In the genomic region with DNA sequence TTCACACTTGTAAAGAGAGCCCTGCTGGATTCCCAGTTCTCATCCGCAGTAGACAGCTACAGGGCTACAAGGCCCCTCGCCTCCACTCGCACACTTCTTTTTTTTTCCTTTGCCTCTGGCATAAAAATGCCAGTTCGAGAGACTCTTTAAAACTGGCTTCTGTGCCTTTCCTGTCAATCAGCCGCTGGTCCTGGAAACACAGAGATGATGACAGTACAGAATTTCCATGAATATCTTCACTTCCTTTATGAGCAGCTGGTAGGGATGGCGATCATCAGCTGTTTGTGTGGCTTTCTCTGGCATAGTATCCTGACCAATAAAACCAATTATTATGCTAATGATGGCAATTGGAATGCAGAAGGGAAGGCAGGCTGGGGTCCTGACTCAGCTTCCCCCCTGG, we compare ENCODE assay signal across 27 mouse cellular contexts.
DNase-seq lines count a peak whose midpoint lies in the region; ATAC-seq and TF ChIP-seq lines count a peak whose summit lies in the region.
"Had no signal": no experiment of that assay in that cellular context is flagged by ENCODE, and none has a peak within 500 bp of the region (broad histone marks: within the 10 kb centered on the region; RNA-seq: fewer than 3 reads in every experiment).

No protein-coding gene starts in this region.

- H3K27ac ChIP-seq in hindbrain, embryonic 12.5 days = no peak overlapping the region
- no peak overlapping the region for H3K27ac ChIP-seq in hindbrain, postnatal 0 days
- H3K27ac ChIP-seq in kidney, embryonic 16.5 days (ENCODE audit: low read length) = no peak overlapping the region
- H3K27ac ChIP-seq: embryonic facial prominence, embryonic 12.5 days; heart, embryonic 15.5 days; limb, embryonic 10.5 days; limb, embryonic 15.5 days; liver, embryonic 13.5 days; midbrain, embryonic 13.5 days had no signal

- H3K9ac ChIP-seq in hindbrain, embryonic 12.5 days = no peak overlapping the region
- H3K9ac ChIP-seq in hindbrain, postnatal 0 days (replicated peaks; ENCODE audit: low read length) = no peak overlapping the region
- no peak overlapping the region for H3K9ac ChIP-seq in kidney, embryonic 16.5 days (replicated peaks; ENCODE audit: low read length)
- H3K9ac ChIP-seq: embryonic facial prominence, embryonic 12.5 days; heart, embryonic 15.5 days; limb, embryonic 15.5 days; liver, embryonic 13.5 days; midbrain, embryonic 13.5 days had no signal

- H3K4me3 ChIP-seq in hindbrain, embryonic 12.5 days = no peak overlapping the region
- H3K4me3 ChIP-seq in hindbrain, postnatal 0 days (ENCODE audit: low read length) = no peak overlapping the region
- H3K4me3 ChIP-seq in kidney, embryonic 16.5 days (ENCODE audit: low read length) = no peak overlapping the region
- H3K4me3 ChIP-seq: embryonic facial prominence, embryonic 12.5 days; heart, embryonic 15.5 days; limb, embryonic 10.5 days; limb, embryonic 15.5 days; liver, embryonic 13.5 days; megakaryocyte, embryonic 14.5 days; midbrain, embryonic 13.5 days had no signal

- no peaks in the 10 kb centered on the region for H3K9me3 ChIP-seq in hindbrain, embryonic 12.5 days (replicated peaks)
- H3K9me3 ChIP-seq in hindbrain, postnatal 0 days (ENCODE audit: low read length) = no peaks in the 10 kb centered on the region
- no peaks in the 10 kb centered on the region for H3K9me3 ChIP-seq in kidney, embryonic 16.5 days (ENCODE audit: low read length)
- H3K9me3 ChIP-seq: embryonic facial prominence, embryonic 12.5 days; heart, embryonic 15.5 days; limb, embryonic 10.5 days; limb, embryonic 15.5 days; liver, embryonic 13.5 days; megakaryocyte, embryonic 14.5 days; midbrain, embryonic 13.5 days had no signal

- H3K27me3 ChIP-seq in hindbrain, embryonic 12.5 days = no peaks in the 10 kb centered on the region
- no peaks in the 10 kb centered on the region for H3K27me3 ChIP-seq in hindbrain, postnatal 0 days (ENCODE audit: insufficient read depth, low read length)
- no peaks in the 10 kb centered on the region for H3K27me3 ChIP-seq in kidney, embryonic 16.5 days (ENCODE audit: insufficient read depth, low read length)
- H3K27me3 ChIP-seq: embryonic facial prominence, embryonic 12.5 days; heart, embryonic 15.5 days; limb, embryonic 15.5 days; liver, embryonic 13.5 days; megakaryocyte, embryonic 14.5 days; midbrain, embryonic 13.5 days had no signal

- no peak overlapping the region for H3K4me2 ChIP-seq in hindbrain, embryonic 12.5 days (replicated peaks)
- no peak overlapping the region for H3K4me2 ChIP-seq in hindbrain, postnatal 0 days (ENCODE audit: low read depth, low read length)
- no peak overlapping the region for H3K4me2 ChIP-seq in kidney, embryonic 16.5 days (replicated peaks; ENCODE audit: low read depth, low read length)
- H3K4me2 ChIP-seq: embryonic facial prominence, embryonic 12.5 days; heart, embryonic 15.5 days; limb, embryonic 15.5 days; liver, embryonic 13.5 days; midbrain, embryonic 13.5 days had no signal

- H3K4me1 ChIP-seq in hindbrain, embryonic 12.5 days = no peaks in the 10 kb centered on the region
- H3K4me1 ChIP-seq in hindbrain, postnatal 0 days (ENCODE audit: insufficient read depth, low read length) = no peaks in the 10 kb centered on the region
- no peaks in the 10 kb centered on the region for H3K4me1 ChIP-seq in kidney, embryonic 16.5 days (ENCODE audit: insufficient read depth, low read length)
- H3K4me1 ChIP-seq: embryonic facial prominence, embryonic 12.5 days; heart, embryonic 15.5 days; limb, embryonic 10.5 days; limb, embryonic 15.5 days; liver, embryonic 13.5 days; megakaryocyte, embryonic 14.5 days; midbrain, embryonic 13.5 days had no signal

- DNase-seq in hindbrain, postnatal 0 days (ENCODE audit: low spot score) = no peak
- DNase-seq in retina, postnatal 1 day = peak; percentile 11
- DNase-seq in retina, embryonic 14.5 days (ENCODE audit: low spot score) = no peak
- peak; percentile 26 for DNase-seq in brain, adult 2 months (ENCODE audit: low read depth, low spot score)
- DNase-seq in adrenal gland, adult 18-20 months (ENCODE audit: low spot score in 2 of 2) = no peak
- DNase-seq: adrenal gland, postnatal 36 days; B cell, adult 2 months; cerebellum, adult 9-10 months; cerebellum, postnatal 36 days; kidney, adult 8-10 months; kidney, postnatal 10 days; liver, embryonic 13.5 days; lung, adult 18-20 months; lung, postnatal 4 days; spleen, adult 18-20 months; thymus, adult 18-20 months; thymus, postnatal 25 days had no signal

- H3K36me3 ChIP-seq in hindbrain, embryonic 12.5 days = no peaks in the 10 kb centered on the region
- H3K36me3 ChIP-seq in hindbrain, postnatal 0 days (ENCODE audit: insufficient read depth, low read length) = no peaks in the 10 kb centered on the region
- H3K36me3 ChIP-seq in kidney, embryonic 16.5 days (ENCODE audit: insufficient read depth, low read length) = no peaks in the 10 kb centered on the region
- H3K36me3 ChIP-seq: embryonic facial prominence, embryonic 12.5 days; heart, embryonic 15.5 days; limb, embryonic 10.5 days; limb, embryonic 15.5 days; liver, embryonic 13.5 days; midbrain, embryonic 13.5 days had no signal

- ATAC-seq in hindbrain, embryonic 12.5 days (ENCODE audit: low FRiP score) = peak; percentile 26; the same call in 1 of the 2 replicates
- ATAC-seq in hindbrain, postnatal 0 days = no peak
- ATAC-seq in kidney, embryonic 16.5 days (ENCODE audit: low FRiP score, low TSS enrichment) = no peak
- ATAC-seq: intestine, embryonic 16.5 days; lung, postnatal 0 days; midbrain, embryonic 13.5 days had no signal

- TF ChIP-seq CTCF in hindbrain, postnatal 0 days (IDR thresholded peaks at IDR 0.05; ENCODE audit: low read depth) = no peak

- WGBS in hindbrain, embryonic 12.5 days = 54% methylated on average over 6 of the region's 6 CpGs
- 47% methylated on average over 6 of the region's 6 CpGs for whole genome bisulfite sequencing in hindbrain, postnatal 0 days
- WGBS in kidney, embryonic 16.5 days = 57% methylated on average over 6 of the region's 6 CpGs

Comparison
In these comparisons a context has a peak if more than half of its experiments do, and no peak if none do; other contexts are left out.
1. DNase-seq: peak in retina, postnatal 1 day (single experiment) and brain, adult 2 months (single experiment); none in hindbrain, postnatal 0 days (single experiment), retina, embryonic 14.5 days (single experiment) and adrenal gland, adult 18-20 months (0 of 2).